Mouse (Mus musculus): ENCODE measurements around the gene Rassf5.

- TF ChIP-seq CTCF (IDR thresholded peaks at IDR 0.05; ENCODE audit: borderline replicate concordance, insufficient read depth, low read depth, low read length) (no peak), POLR2A (IDR thresholded peaks at IDR 0.05; ENCODE audit: borderline replicate concordance, insufficient read depth, low read length) (no peak)
Observed at GRCm38 (mm10) chr1:131244536-131245088, 446 bp downstream of the Rassf5 start.

Measured in cerebellum, adult 2 months (tissue).